Mouse (Mus musculus): ENCODE measurements around the gene Flnb.

- TF ChIP-seq POLR2A (IDR thresholded peaks at IDR 0.05; ENCODE audit: insufficient read length, low read depth) (no peak), MAX (IDR thresholded peaks at IDR 0.05; ENCODE audit: low read depth) (no peak), MYOD1 (IDR thresholded peaks at IDR 0.05; ENCODE audit: control insufficient read depth in 1 of 3, insufficient read length in 2 of 3, low read depth in 2 of 3) (no peak), USF1 (IDR thresholded peaks at IDR 0.05; ENCODE audit: low read depth) (no peak), MYOG (IDR thresholded peaks at IDR 0.05; ENCODE audit: control insufficient read depth in 1 of 3, insufficient read depth in 1 of 3, insufficient read length in 2 of 3, low read depth in 2 of 3) (no peak), SRF (IDR thresholded peaks at IDR 0.05; ENCODE audit: control insufficient read depth, insufficient read length, low read depth) (no peak), CEBPB (IDR thresholded peaks at IDR 0.05; ENCODE audit: insufficient read depth, poor library complexity, severe bottlenecking) (no peak)
These were observed 26.1 kb upstream of the Flnb start, which contains the start of gene Gm26661 for GRCm38 (mm10) chr14:7791532-7792159.
